Comparison of ENCODE assay signal across 9 mouse cellular contexts in genomic region chr4:149166957-149167611, GRCm38 (mm10). TPM values are rescaled to one million over a fixed set of nuclear protein-coding genes. Genes with fewer than 3 reads are reported as not detected.
DNase-seq lines count a peak whose midpoint lies in the region; ATAC-seq and TF ChIP-seq lines count a peak whose summit lies in the region.
"Had no signal": no experiment of that assay in that cellular context is flagged by ENCODE, and none has a peak within 500 bp of the region (broad histone marks: within the 10 kb centered on the region; RNA-seq: fewer than 3 reads in every experiment).

No protein-coding gene starts in this region.

- no peak overlapping the region for H3K27ac ChIP-seq in forebrain, embryonic 14.5 days (ENCODE audit: low read depth, low read length)
- peak overlapping the region; percentile 88 for H3K27ac ChIP-seq in kidney, embryonic 15.5 days
- H3K27ac ChIP-seq in spleen, adult 2 months (ENCODE audit: insufficient read depth, low read length): peak overlapping the region; percentile 88

- peak; percentile 49; the same call in 1 of the 2 replicates for TF ChIP-seq POLR2A in spleen, adult 2 months (IDR thresholded peaks at IDR 0.05; ENCODE audit: low read depth, low read length)

- H3K4me3 ChIP-seq in forebrain, embryonic 14.5 days (ENCODE audit: low read depth, low read length): peak overlapping the region; percentile 90
- peak overlapping the region; percentile 59 for H3K4me3 ChIP-seq in kidney, embryonic 15.5 days (replicated peaks)
- peak overlapping the region; percentile 75 for H3K4me3 ChIP-seq in spleen, adult 2 months (ENCODE audit: extremely low read depth, insufficient read depth, insufficient read length)

- peak overlapping the region; percentile 88 for H3K9ac ChIP-seq in forebrain, embryonic 14.5 days (ENCODE audit: low read length)
- peak overlapping the region; percentile 64 for H3K9ac ChIP-seq in kidney, embryonic 15.5 days

- H3K9me3 ChIP-seq in forebrain, embryonic 14.5 days (replicated peaks; ENCODE audit: control insufficient read depth, low read length): no peaks in the 10 kb centered on the region
- H3K9me3 ChIP-seq in kidney, embryonic 15.5 days (replicated peaks): no peaks in the 10 kb centered on the region

- peak; percentile 45; the same call in 1 of the 2 replicates for ATAC-seq in cerebellum, adult (ENCODE audit: insufficient number of reproducible peaks, low FRiP score, low TSS enrichment)
- ATAC-seq in forebrain, embryonic 14.5 days: peak; percentile 66
- peak; percentile 55 for ATAC-seq in kidney, embryonic 15.5 days (replicated peaks; ENCODE audit: low FRiP score)

- H3K4me1 ChIP-seq in forebrain, embryonic 14.5 days (ENCODE audit: control insufficient read depth, insufficient read depth, low read length): no peaks in the 10 kb centered on the region
- peaks cover 18% of the 10 kb centered on the region for H3K4me1 ChIP-seq in kidney, embryonic 15.5 days
- H3K4me1 ChIP-seq in spleen, adult 2 months (ENCODE audit: control insufficient read depth, insufficient read depth, insufficient read length): no peaks in the 10 kb centered on the region; the same call in 1 of the 2 replicates

- peak overlapping the region; percentile 79 for H3K4me2 ChIP-seq in forebrain, embryonic 14.5 days (ENCODE audit: low read length)
- peak overlapping the region; percentile 96 for H3K4me2 ChIP-seq in kidney, embryonic 15.5 days

- TF ChIP-seq CTCF in spleen, adult 2 months (IDR thresholded peaks at IDR 0.05; ENCODE audit: extremely low read depth, insufficient read depth, insufficient read length, insufficient replicate concordance): no peak

- H3K36me3 ChIP-seq in forebrain, embryonic 14.5 days (ENCODE audit: control insufficient read depth, insufficient read depth, low read length): 0 out of 2 replicates have a peak, but pooled peaks cover 20% of the 10 kb centered on the region
- H3K36me3 ChIP-seq in kidney, embryonic 15.5 days: peaks cover 28% of the 10 kb centered on the region
- no peaks in the 10 kb centered on the region; the same call in 1 of the 2 replicates for H3K36me3 ChIP-seq in spleen, adult 2 months (ENCODE audit: control insufficient read depth, insufficient read depth, low read length)

- DNase-seq in cerebellum, adult 9-11 months: no peak
- peak; percentile 39 for DNase-seq in NIH3T3 (ENCODE audit: low read depth)
- peak; percentile 33 for DNase-seq in forebrain, embryonic 14.5 days (ENCODE audit: low spot score)
- peak; percentile 58 for DNase-seq in lung, postnatal 10 days
- DNase-seq in spleen, adult 2 months (ENCODE audit: low read depth in 1 of 2, low spot score in 2 of 2): peak; percentile 53 to 72
- DNase-seq in right cerebral cortex, postnatal 14 days: no peak

- under 1% methylated on average over 27 of the region's 27 CpGs for WGBS in forebrain, embryonic 14.5 days
- under 1% methylated on average over 27 of the region's 27 CpGs for WGBS in kidney, embryonic 15.5 days
- WGBS in spleen, adult 2 months: under 1% methylated on average over 27 of the region's 27 CpGs

- H3K27me3 ChIP-seq in forebrain, embryonic 14.5 days (replicated peaks; ENCODE audit: control insufficient read depth, insufficient read depth, low read length): no peaks in the 10 kb centered on the region
- no peaks in the 10 kb centered on the region for H3K27me3 ChIP-seq in kidney, embryonic 15.5 days
- H3K27me3 ChIP-seq in spleen, adult 2 months (ENCODE audit: control insufficient read depth, insufficient read depth, low read length): no peaks in the 10 kb centered on the region
- H3K27me3 ChIP-seq: Patski had no signal

RNA-seq across cellular contexts. Expression of gene Pgd, which starts 0.5 kb away (rescaled TPM):
- 46.7 and 48.1 TPM in 2 replicates for polyA plus RNA-seq in forebrain, embryonic 14.5 days (2014; fragmentation: Nextera tagmentation; extraction: Ambion mirVana)
- polyA plus RNA-seq in kidney, embryonic 15.5 days (2015; fragmentation: Nextera tagmentation; extraction: Ambion mirVana): 124 and 129 TPM in 2 replicates
- 62.3 and 78.9 TPM in 2 replicates for polyA plus RNA-seq in spleen, adult 2 months (2012; rRNA removed)

RNA-seq across cellular contexts. Expression of gene Cenps, which starts 29.7 kb away (rescaled TPM):
- 24.4 and 29.2 TPM in 2 replicates for polyA plus RNA-seq in forebrain, embryonic 14.5 days (2014; fragmentation: Nextera tagmentation; extraction: Ambion mirVana)
- polyA plus RNA-seq in kidney, embryonic 15.5 days (2015; fragmentation: Nextera tagmentation; extraction: Ambion mirVana): 36.0 and 40.6 TPM in 2 replicates
- 2.7 and 4.5 TPM in 2 replicates for polyA plus RNA-seq in spleen, adult 2 months (2012; rRNA removed)

RNA-seq across cellular contexts. Expression of gene Cort, which starts 40.5 kb away (rescaled TPM):
- polyA plus RNA-seq in forebrain, embryonic 14.5 days (2014; fragmentation: Nextera tagmentation; extraction: Ambion mirVana): 0.63 and 1.7 TPM in 2 replicates
- polyA plus RNA-seq in kidney, embryonic 15.5 days (2015; fragmentation: Nextera tagmentation; extraction: Ambion mirVana): 0.32 TPM in 1 of 2 replicates, not detected in the other
- 0.53 TPM in 1 of 2 replicates, not detected in the other for polyA plus RNA-seq in spleen, adult 2 months (2012; rRNA removed)

Comparison
In these comparisons a context has a peak if more than half of its experiments do, and no peak if none do; other contexts are left out.
1. DNase-seq: peak in NIH3T3 (single experiment), forebrain, embryonic 14.5 days (single experiment), lung, postnatal 10 days (single experiment) and spleen, adult 2 months (2 of 2); none in cerebellum, adult 9-11 months (single experiment) and right cerebral cortex, postnatal 14 days (single experiment).
2. Peak in every context shown above with its lines, with median percentiles within 50 percentile points of each other: ATAC-seq and H3K4me3 ChIP-seq.